Mouse (Mus musculus) lung, postnatal 10 days (tissue): ENCODE results near the gene Boll.
A peak's percentile ranks its signal among the peaks of the same experiment; 100 is the strongest.

Experiments used
- DNase-seq: peaks from one replicate; pipeline ENCODE4 v3.0.0; 2021

Boll gene

DNA sequence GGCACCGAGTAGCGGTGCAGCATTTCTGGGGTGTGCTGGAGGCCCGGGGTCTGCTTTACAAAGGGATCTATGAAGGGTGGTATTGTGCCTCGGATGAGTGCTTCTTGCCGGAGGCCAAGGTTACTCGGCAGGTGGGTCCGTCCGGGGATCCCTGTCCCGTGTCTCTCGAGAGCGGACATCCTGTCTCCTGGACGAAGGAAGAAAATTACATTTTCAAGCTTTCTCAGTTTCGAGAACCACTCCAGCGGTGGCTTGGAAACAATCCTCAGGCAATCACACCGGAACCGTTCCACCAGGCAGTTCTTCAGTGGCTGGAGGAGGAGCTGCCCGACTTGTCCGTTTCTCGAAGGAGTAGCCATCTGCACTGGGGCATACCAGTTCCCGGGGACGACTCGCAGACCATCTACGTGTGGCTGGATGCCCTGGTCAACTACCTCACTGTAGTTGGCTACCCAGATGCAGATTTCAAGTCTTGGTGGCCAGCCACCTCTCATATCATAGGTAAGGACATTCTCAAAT is 125.6 kb downstream of the Boll start:
- DNase-seq: no peak

- DNase-seq: peak; percentile 98
Observed at GRCm38 (mm10) chr1:55236890-55237642, 126.2 kb downstream of the Boll start, which contains the start of gene Mars2. Mars2 (plus strand) TSS chr1:55237177.

DNA sequence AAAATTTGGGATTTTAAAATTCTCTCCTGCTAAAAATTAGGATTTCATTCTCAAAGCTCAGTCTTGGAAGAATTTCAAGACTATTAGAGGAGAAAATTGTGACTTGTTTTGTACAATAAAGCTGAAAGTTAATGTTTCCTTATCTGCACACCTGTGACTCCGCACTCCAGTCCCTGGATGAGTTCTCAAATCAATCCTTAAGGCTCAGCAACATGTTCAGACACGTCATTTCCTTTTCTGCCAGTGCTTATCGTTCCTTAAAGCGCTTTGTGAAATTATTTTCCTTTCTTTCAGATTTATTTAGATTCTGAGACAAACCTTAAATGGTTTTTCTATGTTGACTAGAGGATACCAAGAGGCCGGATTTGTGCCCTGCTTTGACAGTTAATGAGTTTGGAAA is 126.8 kb downstream of the Boll start:
- no peak for DNase-seq

GRCm38 (mm10) chr1:55234910-55235520 is 128.3 kb downstream of the Boll start:
- DNase-seq: no peak

DNA sequence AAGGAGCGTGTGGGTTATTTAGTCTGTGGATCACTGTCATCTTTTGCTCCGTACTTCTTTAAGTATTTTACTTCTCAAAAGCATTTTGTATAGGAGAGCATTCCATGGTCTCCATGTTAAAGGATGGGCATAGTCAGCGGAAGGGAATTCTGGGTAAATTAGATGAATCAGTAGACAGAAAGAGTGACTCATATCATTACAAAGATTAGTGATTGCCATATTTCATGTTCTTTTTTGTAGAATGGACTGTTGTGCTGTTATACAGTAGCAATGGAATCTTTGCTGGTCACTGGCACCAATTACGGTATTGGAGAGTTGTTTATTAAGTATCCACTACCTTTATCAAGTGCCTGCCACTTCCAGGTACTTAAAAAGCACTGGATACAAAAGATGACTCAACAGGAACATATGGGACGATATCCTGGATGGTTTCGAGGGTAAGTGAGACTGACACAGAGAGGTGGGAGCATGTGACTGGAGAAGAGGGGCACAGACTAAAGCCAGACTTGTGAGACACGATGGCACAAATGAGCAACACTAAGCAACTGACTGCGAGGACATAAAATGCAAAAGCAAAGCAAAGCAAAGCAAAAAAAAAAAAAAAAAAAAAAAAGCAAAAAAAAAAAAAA is 134.9 kb downstream of the Boll start:
- DNase-seq: no peak

DNA sequence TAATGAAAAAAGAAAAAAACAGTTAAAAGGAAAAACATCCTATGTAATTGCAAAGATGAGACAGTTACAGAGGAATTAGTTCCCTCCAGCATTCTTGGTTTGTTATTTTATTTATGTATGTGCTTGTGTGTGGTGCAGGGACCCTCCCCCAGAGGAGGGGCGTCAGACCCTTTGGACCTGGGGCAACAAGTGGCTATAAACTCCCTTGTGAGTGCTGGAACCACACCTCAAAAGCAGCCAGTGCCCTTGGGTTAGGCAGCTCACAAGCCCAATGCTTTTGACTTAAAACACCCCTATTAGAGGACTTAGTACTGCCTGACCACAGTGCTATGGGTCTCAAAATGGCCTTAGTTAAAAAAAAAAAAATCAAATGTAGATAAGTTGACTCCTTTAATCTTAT is 135.9 kb downstream of the Boll start:
- peak; percentile 1 for DNase-seq

DNA sequence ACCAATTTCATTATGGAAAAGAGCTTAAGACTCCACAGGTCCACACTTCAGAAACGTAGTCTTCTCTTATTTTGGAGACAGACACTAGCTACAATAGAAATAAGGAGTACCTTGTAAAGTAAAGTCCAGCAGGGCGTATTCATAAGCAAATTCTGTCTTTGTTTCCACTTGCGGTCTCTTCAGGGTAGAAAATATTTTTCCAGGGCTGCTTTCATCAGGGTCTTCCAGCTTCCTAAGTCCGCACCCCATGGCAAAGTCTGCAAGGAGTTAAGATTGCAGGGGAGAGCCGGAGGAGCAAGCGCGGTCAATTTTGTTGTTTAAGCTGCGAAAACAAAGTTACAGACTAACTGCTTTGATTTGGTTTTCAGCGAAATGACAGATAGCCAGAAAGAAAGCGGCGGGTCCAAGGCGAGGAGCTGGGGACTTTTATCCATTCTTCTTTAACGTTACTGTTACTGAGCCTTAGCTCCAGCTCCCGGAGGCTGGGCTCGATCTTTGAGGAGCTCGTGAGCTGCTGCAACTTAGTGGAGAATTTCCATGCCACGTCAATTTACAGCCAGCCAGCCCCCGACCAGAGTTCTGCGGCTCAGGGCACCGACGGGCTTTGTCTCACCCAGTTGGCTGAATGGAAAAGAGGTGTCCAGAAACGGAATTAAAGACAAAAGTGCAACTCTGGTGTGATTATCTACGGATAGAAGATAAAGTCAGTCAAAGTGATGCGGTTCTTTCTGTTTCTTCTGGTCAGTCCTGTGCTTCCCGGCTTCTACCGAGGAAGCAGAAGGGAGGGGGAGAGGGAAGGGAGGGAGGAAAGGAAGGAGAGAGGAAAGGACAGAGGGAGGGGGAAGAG is 137.0 kb downstream of the Boll start, which contains the start of gene Rftn2:
Gene Rftn2, minus strand, starts transcription at position 772 of the 847 bp plus-strand sequence.
- peak; percentile 61 for DNase-seq

- DNase-seq: peak; percentile 34
Observed at GRCm38 (mm10) chr1:55225398-55225797, 137.9 kb downstream of the Boll start.

- peak; percentile 11 for DNase-seq
Observed at GRCm38 (mm10) chr1:55224111-55224510, 139.2 kb downstream of the Boll start.

DNA sequence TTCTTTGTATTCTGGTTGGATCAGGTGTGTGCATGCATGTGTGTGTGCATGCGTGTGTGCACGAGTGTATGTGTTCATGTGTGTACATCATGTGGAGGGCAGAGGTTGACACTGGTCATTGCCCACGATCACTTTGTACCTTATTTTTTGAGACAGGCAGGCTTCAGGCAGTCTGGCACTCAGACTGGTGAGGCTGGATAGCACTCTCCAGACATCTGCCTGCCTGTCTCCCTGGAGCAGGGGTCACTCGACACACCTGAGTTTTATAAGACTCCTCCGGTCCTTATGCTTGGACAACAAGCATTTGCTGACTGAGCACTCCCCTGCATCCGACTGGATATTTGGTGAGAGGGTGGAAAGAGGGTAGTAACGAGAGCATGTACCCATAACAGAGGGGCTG is 140.2 kb downstream of the Boll start:
- DNase-seq: peak; percentile 0

DNA sequence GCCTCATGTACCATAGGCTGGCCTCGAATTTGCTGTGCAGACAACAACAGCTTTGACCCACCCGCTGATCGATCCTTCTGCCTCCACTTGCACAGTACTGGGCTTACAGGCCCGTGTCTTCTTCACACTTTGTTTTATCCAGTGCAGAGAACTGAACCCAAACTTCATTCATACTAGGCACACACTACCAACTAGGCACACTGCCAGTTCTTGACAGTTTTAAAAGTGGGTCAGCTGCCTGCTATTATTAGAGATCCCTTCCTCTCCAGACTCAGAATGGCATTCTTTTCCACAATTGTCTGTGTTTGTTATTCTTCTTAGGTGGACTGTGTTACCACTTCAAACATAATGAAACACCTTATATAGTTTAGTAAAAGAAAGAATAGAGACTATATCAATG is 141.9 kb downstream of the Boll start:
- DNase-seq: peak; percentile 60

DNA sequence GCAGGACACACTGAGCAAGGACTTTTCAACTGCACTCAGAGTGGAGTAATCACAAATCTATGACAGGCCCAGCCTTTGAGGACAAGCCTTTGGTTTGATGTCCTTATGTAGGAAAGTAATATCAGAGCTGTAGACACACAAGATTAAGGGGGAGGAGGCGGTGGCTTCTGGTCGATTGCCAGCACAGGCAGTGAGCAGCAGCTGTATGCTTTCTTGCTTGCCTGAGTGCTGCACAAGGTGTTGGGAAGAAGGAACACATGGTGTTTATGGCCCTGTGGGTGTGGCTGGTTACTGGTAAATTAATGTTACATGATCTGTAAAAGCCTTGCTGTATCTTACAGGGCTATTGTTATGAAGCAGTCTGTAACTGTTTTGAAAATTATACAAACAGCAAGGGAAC is 146.1 kb downstream of the Boll start:
- DNase-seq: peak; percentile 86

DNA sequence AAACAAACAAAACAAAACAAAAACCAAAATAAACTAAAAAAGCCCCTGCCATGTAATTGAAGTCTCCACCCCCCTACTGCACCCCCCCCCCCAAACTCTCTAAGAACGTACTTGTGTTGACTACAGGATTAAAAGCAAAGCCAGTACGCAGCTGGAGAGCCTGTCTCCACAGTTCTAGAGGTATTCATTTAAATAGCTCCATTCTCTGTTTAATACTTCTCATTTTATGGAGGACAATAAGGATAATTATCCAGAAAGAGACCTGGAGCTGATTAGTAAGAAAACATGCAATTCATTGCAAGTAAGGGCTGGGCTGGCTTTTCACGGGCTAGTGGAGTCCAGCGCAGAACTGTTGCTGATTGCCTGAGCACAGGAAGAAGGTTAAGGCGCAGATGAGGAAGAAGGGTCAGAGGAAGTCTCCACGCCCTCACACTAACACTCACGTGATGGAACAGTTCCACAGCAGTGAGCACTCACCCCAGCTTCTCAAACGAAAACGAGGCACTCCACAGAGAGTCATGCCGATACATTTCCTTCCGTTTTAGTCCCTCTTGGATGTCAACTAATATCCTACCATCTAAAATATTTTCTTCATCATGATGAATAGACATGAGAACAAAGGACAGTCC is 148.0 kb downstream of the Boll start:
- DNase-seq: peak; percentile 58

DNA sequence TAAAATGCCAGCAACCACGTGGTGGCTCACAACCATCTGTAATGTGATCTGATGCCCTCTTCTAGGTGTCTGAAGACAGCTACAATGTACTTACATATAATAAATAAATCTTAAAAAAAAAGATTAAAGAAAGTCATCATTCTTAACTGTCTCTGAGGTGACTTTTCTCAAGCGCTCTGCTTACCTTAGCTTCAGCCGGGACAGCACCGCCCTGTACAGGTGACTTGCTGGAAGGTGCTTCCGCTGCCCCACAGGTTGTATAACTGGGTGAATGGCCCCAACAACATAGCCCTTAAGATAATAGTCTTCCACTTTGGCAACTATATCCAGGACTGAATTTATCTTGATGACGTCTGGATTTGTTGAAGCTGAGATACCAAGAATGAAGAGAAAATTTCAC is 149.3 kb downstream of the Boll start:
- DNase-seq: no peak

- no peak for DNase-seq
Observed at GRCm38 (mm10) chr1:55213475-55213874, 149.8 kb downstream of the Boll start.

DNA sequence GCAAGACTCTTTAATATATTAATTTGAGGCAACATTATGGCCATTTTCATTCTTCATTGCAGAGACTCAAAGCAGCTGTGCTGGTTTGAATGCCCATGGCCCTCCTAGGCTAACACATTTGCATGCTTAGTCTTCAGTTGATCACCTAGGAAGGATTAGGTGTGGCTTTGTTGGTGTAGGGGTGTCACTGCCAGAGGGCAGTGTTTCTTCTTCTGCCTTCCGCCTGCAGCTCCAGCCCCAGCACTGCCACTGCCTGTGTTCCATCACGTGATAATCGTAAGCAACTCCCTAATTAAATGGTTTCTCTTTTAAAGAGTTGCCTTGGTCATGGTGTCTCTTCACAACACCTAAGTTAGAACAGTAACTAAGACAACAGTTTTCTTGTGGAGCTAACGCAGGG is 150.5 kb downstream of the Boll start:
- no peak for DNase-seq

- DNase-seq: no peak
Observed at GRCm38 (mm10) chr1:55211081-55211480, 152.2 kb downstream of the Boll start.

DNA sequence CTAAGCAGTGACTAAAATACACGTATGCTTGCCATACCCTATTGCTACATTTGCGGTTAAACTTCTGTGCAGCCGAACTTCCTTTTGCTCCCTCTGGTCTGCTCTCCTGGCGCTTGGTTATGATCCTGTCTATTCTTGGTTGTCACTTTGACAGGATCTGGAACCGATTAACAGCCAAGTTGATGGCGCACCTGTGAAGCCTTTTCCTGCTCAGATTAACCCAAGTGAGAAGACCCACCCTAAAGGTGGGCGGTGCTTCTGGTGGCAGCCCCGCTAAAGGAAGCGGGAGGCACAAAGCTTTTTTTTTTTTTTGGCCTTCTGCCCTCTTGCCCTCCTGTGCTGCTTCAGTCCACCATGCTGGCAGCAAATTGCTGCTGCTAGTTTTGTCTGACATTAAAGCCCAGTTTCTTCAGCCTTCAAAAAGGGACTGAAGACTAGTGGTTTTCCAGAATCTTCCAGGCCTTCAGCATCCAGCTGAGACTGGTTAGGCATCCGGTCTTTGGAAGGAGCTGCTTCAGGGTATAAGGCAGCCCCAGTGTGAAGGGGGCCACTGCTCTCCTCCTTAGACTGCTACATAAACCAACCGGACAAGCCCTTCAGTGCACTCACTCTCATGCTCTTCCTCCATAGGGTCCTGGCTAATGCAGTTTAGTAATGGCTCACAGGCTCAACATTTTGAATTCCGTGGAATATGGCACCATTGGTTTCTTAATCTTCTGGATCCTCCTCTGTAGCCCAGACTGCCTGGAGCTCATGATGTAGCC is 152.9 kb downstream of the Boll start:
- no peak for DNase-seq

GRCm38 (mm10) chr1:55208500-55209140 is 154.6 kb downstream of the Boll start:
- no peak for DNase-seq

- DNase-seq: no peak
Observed at GRCm38 (mm10) chr1:55207561-55207960, 155.7 kb downstream of the Boll start.

GRCm38 (mm10) chr1:55205808-55206327 is 157.4 kb downstream of the Boll start:
- no peak for DNase-seq
